ENCODE assay signal across 8 mouse cellular contexts in the genomic region with DNA sequence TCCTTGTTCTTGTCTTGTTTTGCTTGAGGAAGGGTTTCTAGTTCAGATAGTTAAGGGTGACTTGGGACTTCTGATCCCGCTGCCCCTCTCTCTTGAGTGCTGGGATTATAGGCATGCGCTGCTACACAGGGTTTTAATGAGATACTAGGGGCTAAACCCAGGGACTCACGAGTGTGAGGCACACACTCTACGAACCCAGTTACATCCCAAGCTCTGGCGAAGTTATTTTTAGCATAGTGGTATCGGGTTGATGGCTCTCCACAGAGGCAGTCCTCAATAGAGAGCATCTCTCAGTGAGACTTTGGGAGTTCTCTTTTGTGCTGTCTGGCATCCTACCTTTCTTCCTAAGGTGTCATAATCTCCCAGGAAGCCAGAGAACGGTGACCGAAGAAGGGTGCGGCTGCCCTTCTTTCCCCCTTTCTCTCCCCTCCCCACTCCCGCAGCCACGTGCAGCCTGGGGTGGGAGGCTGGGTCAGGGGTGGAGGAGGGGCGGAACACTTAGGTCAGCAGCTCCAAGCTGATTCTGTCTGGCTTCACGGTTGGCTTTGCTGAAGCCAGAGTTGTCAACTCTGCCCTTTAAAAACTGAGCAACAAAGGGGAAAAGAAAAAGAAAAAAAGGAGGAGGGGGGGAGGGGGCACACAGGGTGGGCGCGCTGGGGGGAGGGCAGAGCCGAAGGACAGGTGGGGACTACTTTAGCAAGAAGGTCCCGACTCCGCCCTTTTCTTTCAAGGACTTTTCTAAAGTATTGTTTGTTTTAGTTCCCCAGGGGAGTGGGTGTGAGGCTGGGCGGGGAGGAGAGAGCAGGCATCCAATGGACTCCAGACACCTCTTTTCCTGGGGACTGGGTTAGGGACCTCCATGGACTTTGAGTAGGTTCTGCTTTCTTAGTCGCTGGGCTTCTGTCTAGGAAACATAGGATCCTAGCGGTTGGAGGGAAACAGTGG.
A peak's percentile ranks its signal among the peaks of the same experiment; 100 is the strongest.
DNase-seq lines count a peak whose midpoint lies in the region; ATAC-seq lines count a peak whose summit lies in the region.

No protein-coding gene starts in this region.

- H3K27ac ChIP-seq in embryonic facial prominence, embryonic 13.5 days, result peak overlapping the region; percentile 57; the same call in 1 of the 2 replicates
- H3K27ac ChIP-seq in intestine, embryonic 15.5 days, result 0 out of 2 replicates have a peak overlapping the region, but pooled peaks have one; percentile 2
- no peak overlapping the region for H3K27ac ChIP-seq in midbrain, embryonic 13.5 days

- ATAC-seq in embryonic facial prominence, embryonic 13.5 days (ENCODE audit: insufficient number of reproducible peaks, insufficient read depth, low FRiP score, low TSS enrichment, low read depth), result no peak
- ATAC-seq in intestine, embryonic 15.5 days, result peak; percentile 83
- ATAC-seq in midbrain, embryonic 13.5 days, result 0 out of 2 replicates have a peak, but pooled peaks have one; percentile 11
- no peak for ATAC-seq in megakaryocyte-erythroid progenitor cell, adult 5-6 weeks (replicated peaks; ENCODE audit: low FRiP score, low TSS enrichment, poor library complexity, severe bottlenecking)

- no peaks in the 10 kb centered on the region for H3K27me3 ChIP-seq in embryonic facial prominence, embryonic 13.5 days
- no peaks in the 10 kb centered on the region for H3K27me3 ChIP-seq in intestine, embryonic 15.5 days (replicated peaks)
- 0 out of 2 replicates have a peak, but pooled peaks cover 4% of the 10 kb centered on the region for H3K27me3 ChIP-seq in midbrain, embryonic 13.5 days

- H3K4me2 ChIP-seq in embryonic facial prominence, embryonic 13.5 days, result peak overlapping the region; percentile 57
- peak overlapping the region; percentile 47 for H3K4me2 ChIP-seq in intestine, embryonic 15.5 days (replicated peaks)
- H3K4me2 ChIP-seq in midbrain, embryonic 13.5 days (replicated peaks), result peak overlapping the region; percentile 45

- peak overlapping the region; percentile 23 for H3K4me3 ChIP-seq in embryonic facial prominence, embryonic 13.5 days
- H3K4me3 ChIP-seq in intestine, embryonic 15.5 days (replicated peaks), result no peak overlapping the region
- H3K4me3 ChIP-seq in midbrain, embryonic 13.5 days (replicated peaks), result peak overlapping the region; percentile 9; the same call in 1 of the 2 replicates

- peak; percentile 28 for DNase-seq in WW6 (ENCODE audit: low read depth, low spot score)
- no peak for DNase-seq in T-cell, adult 2 months (ENCODE audit: low spot score)
- no peak for DNase-seq in thymus, postnatal 36 days
- no peak for DNase-seq in cerebellum, adult 11 months

- H3K9ac ChIP-seq in embryonic facial prominence, embryonic 13.5 days, result peak overlapping the region; percentile 58; the same call in 1 of the 2 replicates
- H3K9ac ChIP-seq in intestine, embryonic 15.5 days, result no peak overlapping the region
- no peak overlapping the region; the same call in 1 of the 2 replicates for H3K9ac ChIP-seq in midbrain, embryonic 13.5 days (replicated peaks)

- H3K9me3 ChIP-seq in embryonic facial prominence, embryonic 13.5 days, result no peaks in the 10 kb centered on the region
- no peaks in the 10 kb centered on the region for H3K9me3 ChIP-seq in intestine, embryonic 15.5 days
- no peaks in the 10 kb centered on the region for H3K9me3 ChIP-seq in midbrain, embryonic 13.5 days

- peaks cover 19% of the 10 kb centered on the region for H3K4me1 ChIP-seq in embryonic facial prominence, embryonic 13.5 days
- peaks cover 16% of the 10 kb centered on the region for H3K4me1 ChIP-seq in intestine, embryonic 15.5 days (replicated peaks)
- H3K4me1 ChIP-seq in midbrain, embryonic 13.5 days (replicated peaks), result peaks cover 15% of the 10 kb centered on the region

- WGBS in embryonic facial prominence, embryonic 13.5 days, result 8% methylated on average over 21 of the region's 21 CpGs
- 12% methylated on average over 21 of the region's 21 CpGs for WGBS in intestine, embryonic 15.5 days
- WGBS in midbrain, embryonic 13.5 days, result 7% methylated on average over 21 of the region's 21 CpGs

- H3K36me3 ChIP-seq in embryonic facial prominence, embryonic 13.5 days, result no peaks in the 10 kb centered on the region
- H3K36me3 ChIP-seq in intestine, embryonic 15.5 days, result no peaks in the 10 kb centered on the region
- H3K36me3 ChIP-seq in midbrain, embryonic 13.5 days, result no peaks in the 10 kb centered on the region

Comparison
In these comparisons a context has a peak if more than half of its experiments do, and no peak if none do; other contexts are left out.
1. ATAC-seq: peak in intestine, embryonic 15.5 days (single experiment) and midbrain, embryonic 13.5 days (single experiment); none in embryonic facial prominence, embryonic 13.5 days (single experiment) and megakaryocyte-erythroid progenitor cell, adult 5-6 weeks (single experiment).
2. Peak in every context shown above with its lines, with median percentiles within 50 percentile points of each other: H3K4me2 ChIP-seq.